Mouse (Mus musculus): ENCODE results near the gene Fbln5.

DNA sequence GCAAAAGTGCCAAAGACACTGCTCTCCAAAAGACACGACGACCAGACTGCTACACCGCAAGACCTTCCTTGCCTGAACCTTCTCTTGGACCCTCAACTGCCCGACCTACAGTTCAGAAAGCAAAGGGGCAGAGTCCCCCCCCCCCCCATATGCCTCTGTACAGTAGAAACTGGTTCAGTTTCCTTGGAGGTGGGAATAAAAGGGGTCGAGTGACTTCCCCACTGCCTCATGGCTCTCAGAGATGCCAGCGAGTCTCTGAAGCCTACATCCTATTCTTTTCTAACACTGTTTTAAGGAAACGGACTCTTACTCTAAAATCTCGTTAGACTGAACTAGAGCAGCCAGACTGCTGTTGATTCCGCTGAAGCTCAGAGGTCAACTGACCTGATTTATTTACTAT is 715 bp upstream of the Fbln5 start:
- TF ChIP-seq GATA1 (IDR thresholded peaks at IDR 0.05; ENCODE audit: low read length) (no peak), TAL1 (IDR thresholded peaks at IDR 0.05; ENCODE audit: low read length) (no peak)

All from erythroblast, embryonic 14.5 days (primary cell).